Mouse (Mus musculus): ENCODE measurements around the gene Caln1.

- TF ChIP-seq HCFC1 (IDR thresholded peaks at IDR 0.05; ENCODE audit: borderline replicate concordance, insufficient read depth, low read length) (no peak), ZC3H11A (IDR thresholded peaks at IDR 0.05; ENCODE audit: borderline replicate concordance, low read depth, low read length) (no peak), CHD2 (IDR thresholded peaks at IDR 0.05; ENCODE audit: low read depth, low read length) (no peak)
Measured at GRCm38 (mm10) chr5:130871086-130871485, 501.8 kb downstream of the Caln1 start.
